Mouse (Mus musculus) activated CD4-positive, CD25-positive, alpha-beta regulatory T cell, adult 4 months (primary cell): ENCODE data around the gene Ncf4. TPM values are rescaled to one million over a fixed set of nuclear protein-coding genes. Genes with fewer than 3 reads are reported as not detected.

Experiments
- ATAC-seq: one replicate; pipeline ENCODE4 v1.8.0; 2017
- polyA plus RNA-seq, 2 experiments: library from polyadenylated mRNA; unstranded; fragments of 100-300 nt; shearing (Covaris generic); gene quantifications; one replicate each; pipeline ENCODE4 v1.2.1; 2017

Ncf4 gene
- polyA plus RNA-seq = 100 to 1,000 TPM; 178 to 188 TPM

- peak; percentile 81 for ATAC-seq
Measured at GRCm38 (mm10) chr15:78244695-78245492, at the start of gene Ncf4. Gene Ncf4 (plus strand): TSS chr15:78244801.

- ATAC-seq = no peak
Measured at GRCm38 (mm10) chr15:78195096-78195880, 49.3 kb upstream of the Ncf4 start.

GRCm38 (mm10) chr15:78204053-78204847 is 40.4 kb upstream of the Ncf4 start:
- no peak for ATAC-seq

- ATAC-seq = no peak
Measured at GRCm38 (mm10) chr15:78205192-78205591, 39.4 kb upstream of the Ncf4 start.

GRCm38 (mm10) chr15:78206312-78206711 is 38.3 kb upstream of the Ncf4 start, which contains the start of gene Pvalb:
Gene Pvalb (minus strand): TSS chr15:78206400.
- ATAC-seq = no peak

- ATAC-seq = no peak
Measured at GRCm38 (mm10) chr15:78210203-78210602, 34.4 kb upstream of the Ncf4 start.

GRCm38 (mm10) chr15:78211367-78211766 is 33.2 kb upstream of the Ncf4 start:
- ATAC-seq = no peak

- no peak for ATAC-seq
Measured at GRCm38 (mm10) chr15:78215269-78215668, 29.3 kb upstream of the Ncf4 start.

GRCm38 (mm10) chr15:78227816-78228215 is 16.8 kb upstream of the Ncf4 start:
- no peak for ATAC-seq

- ATAC-seq = no peak
Measured at GRCm38 (mm10) chr15:78231346-78232331, 13.0 kb upstream of the Ncf4 start.

- ATAC-seq = no peak
Measured at GRCm38 (mm10) chr15:78234823-78235509, 9.6 kb upstream of the Ncf4 start.

GRCm38 (mm10) chr15:78239453-78239852 is 5.1 kb upstream of the Ncf4 start:
- ATAC-seq = no peak

GRCm38 (mm10) chr15:78239956-78240617 is 4.5 kb upstream of the Ncf4 start:
- ATAC-seq = no peak

GRCm38 (mm10) chr15:78241335-78241734 is 3.3 kb upstream of the Ncf4 start:
- ATAC-seq = no peak

- ATAC-seq = no peak
Measured at GRCm38 (mm10) chr15:78243061-78243460, 1.5 kb upstream of the Ncf4 start.

- ATAC-seq = no peak
Measured at GRCm38 (mm10) chr15:78243774-78244173, 827 bp upstream of the Ncf4 start.

GRCm38 (mm10) chr15:78246143-78247116 is 1.8 kb downstream of the Ncf4 start:
- ATAC-seq = no peak

GRCm38 (mm10) chr15:78247659-78248058 is 3.1 kb downstream of the Ncf4 start:
- ATAC-seq = no peak

- peak; percentile 33 for ATAC-seq
Measured at GRCm38 (mm10) chr15:78248410-78248809, 3.8 kb downstream of the Ncf4 start.
